Mouse (Mus musculus) embryonic facial prominence, embryonic 15.5 days (tissue): ENCODE data around the gene Pde4b. TPM values are rescaled to one million over a fixed set of nuclear protein-coding genes. Genes with fewer than 3 reads are reported as not detected.
"Not testable (repeated sequence)": the region's sequence is repeated elsewhere in the genome, so short reads cannot be mapped to it uniquely, and the experiment has no call there.

ENCODE experiments used
- ATAC-seq: fragments of 200-750 bp; cut with Nextera tagmentation; 2 replicates; pipeline ENCODE4 v1.8.0; 2017; ENCODE audit warnings: low read depth, moderate TSS enrichment; ENCODE audit not compliant: insufficient number of reproducible peaks, low FRiP score, low TSS enrichment
- H3K27ac ChIP-seq: fragments of 300-500 bp; sonication (generic); replicated peaks from 2 replicates; pipeline ENCODE4 v1.5.1; 2015; ENCODE audit warnings: mild to moderate bottlenecking, inconsistent platforms
- H3K27me3 ChIP-seq: fragments of 300-500 bp; sonication (generic); 2 replicates; pipeline ENCODE4 v1.6.1; 2015; ENCODE audit warnings: inconsistent platforms
- H3K36me3 ChIP-seq: fragments of 300-500 bp; sonication (generic); 2 replicates; pipeline ENCODE4 v1.6.1; 2015; ENCODE audit warnings: mild to moderate bottlenecking, inconsistent platforms
- H3K4me1 ChIP-seq: fragments of 300-500 bp; sonication (generic); 2 replicates; pipeline ENCODE4 v1.6.1; 2015; ENCODE audit warnings: inconsistent platforms
- H3K4me2 ChIP-seq: fragments of 300-500 bp; sonication (generic); replicated peaks from 2 replicates; pipeline ENCODE4 v1.6.1; 2015; ENCODE audit warnings: mild to moderate bottlenecking, inconsistent platforms
- H3K4me3 ChIP-seq: fragments of 300-500 bp; sonication (generic); replicated peaks from 2 replicates; pipeline ENCODE4 v1.5.1; 2015; ENCODE audit warnings: mild to moderate bottlenecking, inconsistent platforms
- H3K9ac ChIP-seq: fragments of 300-500 bp; sonication (generic); 2 replicates; pipeline ENCODE4 v1.6.1; 2015; ENCODE audit warnings: inconsistent platforms
- H3K9me3 ChIP-seq: fragments of 300-500 bp; sonication (generic); replicated peaks from 2 replicates; pipeline ENCODE4 v1.6.1; 2016; ENCODE audit warnings: inconsistent platforms
- WGBS: fragments of 180-500 bp; shearing (Covaris S2); methylation state at CpG from one replicate; pipeline ENCODE4 v1.1.7; 2015; 5-methylcytosine and 5-hydroxymethylcytosine counted together
- polyA plus RNA-seq: library from polyadenylated mRNA; unstranded; fragments of >200 nt; fragmentation: Nextera tagmentation; extraction: Ambion mirVana; gene quantifications from 2 replicates; pipeline ENCODE4 v1.2.1, GENCODE M21; 2015

The Pde4b gene
- 15.5 and 17.1 TPM in 2 replicates for polyA plus RNA-seq

DNA sequence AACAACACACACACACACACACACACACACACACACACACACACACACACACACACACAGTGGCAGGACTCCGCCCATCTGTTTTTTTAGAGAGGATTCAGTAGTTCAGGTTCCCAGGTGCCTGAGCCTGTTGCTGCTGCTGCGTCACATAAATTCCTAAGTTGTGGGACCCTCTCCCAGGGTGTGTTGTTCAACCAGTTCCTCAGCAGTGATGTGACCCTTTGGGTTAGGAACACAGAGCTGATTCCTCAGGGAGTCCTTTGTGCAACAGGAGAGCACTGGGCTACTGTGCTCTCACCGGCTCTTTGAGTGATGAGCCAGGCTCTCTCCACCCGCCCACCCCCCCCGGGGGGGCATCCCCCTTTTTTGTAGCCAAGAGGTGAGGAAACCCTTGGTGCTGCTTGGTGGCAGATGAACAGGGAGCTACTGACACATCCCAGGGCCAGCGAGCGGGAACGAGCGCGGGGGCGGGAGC lies at the start of gene Pde4b:
Pde4b (plus strand) TSS at position 453 of the 475 bp plus-strand sequence.
- Histone ChIP-seq H3K4me1 (peaks cover 14% of the 10 kb centered on the region), H3K4me3 (peak within 1 kb of the TSS; percentile 52), H3K4me2 (peak within 1 kb of the TSS; percentile 96), H3K9ac (peak within 1 kb of the TSS; percentile 35), H3K9me3 (no peaks in the 10 kb centered on the region), H3K27ac (no peak within 1 kb of the TSS), H3K27me3 (peaks cover 33% of the 10 kb centered on the region), H3K36me3 (no peaks in the 10 kb centered on the region)
- peak; percentile 34; the same call in 1 of the 2 replicates for ATAC-seq
- 4% methylated on average over 11 of the region's 11 CpGs for WGBS

DNA sequence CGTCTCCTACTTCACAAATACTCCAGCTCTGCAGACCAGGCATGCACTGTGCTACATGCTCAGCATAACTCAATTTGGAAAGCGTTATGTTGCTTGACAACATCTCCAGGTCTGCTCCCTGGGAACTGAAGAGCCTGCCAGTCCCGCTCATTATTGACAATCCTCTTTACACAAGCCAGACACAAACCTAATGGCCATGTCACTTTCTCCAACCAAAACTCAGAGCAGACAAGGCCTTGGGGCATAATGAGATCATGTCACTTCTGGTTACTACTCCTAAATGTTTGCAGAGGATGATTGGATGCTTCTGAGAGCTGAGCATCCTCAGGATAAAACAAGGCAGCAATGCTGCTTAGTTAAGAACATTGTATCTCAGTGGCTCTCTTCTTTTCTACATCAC lies 47.2 kb upstream of the Pde4b start:
- Histone ChIP-seq H3K27me3 (no peaks in the 10 kb centered on the region), H3K4me2 (no peak overlapping the region), H3K27ac (no peak overlapping the region), H3K4me3 (no peak overlapping the region), H3K9me3 (no peaks in the 10 kb centered on the region), H3K9ac (no peak overlapping the region), H3K36me3 (no peaks in the 10 kb centered on the region), H3K4me1 (no peaks in the 10 kb centered on the region)
- ATAC-seq = no peak
- 55% methylated on average over 3 of the region's 3 CpGs for WGBS

DNA sequence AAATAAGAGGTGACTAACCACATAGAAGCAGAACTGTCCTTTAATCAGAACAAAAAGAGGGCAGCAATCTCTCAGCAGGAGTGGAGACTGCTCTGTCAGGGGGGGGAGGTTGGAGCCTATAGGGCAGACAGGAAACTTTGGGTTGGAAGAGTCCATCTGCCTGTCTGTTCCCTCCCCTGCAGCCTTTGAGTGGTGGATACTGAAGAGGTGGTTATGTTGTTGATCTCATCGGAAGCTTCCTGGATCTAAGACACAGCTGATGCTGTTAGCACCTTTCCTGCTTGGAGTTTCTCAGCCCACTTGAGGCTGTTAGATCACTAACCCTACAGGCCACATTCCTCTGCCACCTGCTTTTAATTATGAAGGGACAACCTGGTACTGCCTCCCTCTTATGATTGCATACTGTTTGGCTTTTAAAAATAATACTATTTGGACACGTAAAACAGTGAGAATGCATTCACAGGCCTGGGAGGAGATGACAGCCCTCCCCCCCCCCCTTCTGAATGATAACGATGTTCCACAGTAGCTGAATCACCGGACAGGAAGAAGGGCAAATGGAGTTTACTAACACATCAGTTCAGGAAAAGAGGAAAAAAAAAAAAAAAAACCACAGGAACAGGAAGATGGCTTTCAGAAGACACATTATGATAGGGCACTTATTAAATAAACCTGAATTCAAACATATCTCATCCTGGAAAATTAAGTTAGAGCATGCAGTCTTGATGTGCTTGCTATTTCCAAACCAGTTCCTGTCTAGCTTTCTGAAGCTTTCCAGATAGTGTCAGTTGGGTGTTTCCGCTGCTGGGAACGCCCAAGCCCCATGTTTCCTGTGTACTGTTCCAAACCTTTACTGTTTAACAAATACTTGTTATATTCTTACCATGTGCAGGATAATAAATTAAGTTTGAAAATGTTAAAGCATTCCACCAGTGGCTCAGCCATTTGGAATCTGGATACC lies 41.9 kb upstream of the Pde4b start:
- Histone ChIP-seq H3K9me3 (no peaks in the 10 kb centered on the region), H3K9ac (no peak overlapping the region), H3K4me1 (no peaks in the 10 kb centered on the region), H3K27me3 (no peaks in the 10 kb centered on the region), H3K27ac (no peak overlapping the region), H3K36me3 (no peaks in the 10 kb centered on the region), H3K4me3 (no peak overlapping the region), H3K4me2 (no peak overlapping the region)
- ATAC-seq = no peak
- WGBS = 48% methylated on average over 6 of the region's 6 CpGs

GRCm38 (mm10) chr4:102049368-102049767 lies 38.0 kb upstream of the Pde4b start:
- peak; percentile 69; the same call in 1 of the 2 replicates for ATAC-seq
- H3K9ac ChIP-seq, H3K4me3 ChIP-seq, H3K27ac ChIP-seq, H3K36me3 ChIP-seq, H3K4me2 ChIP-seq, H3K9me3 ChIP-seq, H3K4me1 ChIP-seq, H3K27me3 ChIP-seq: not testable (repeated sequence)
- WGBS = 94% methylated on average over 14 of the region's 14 CpGs

DNA sequence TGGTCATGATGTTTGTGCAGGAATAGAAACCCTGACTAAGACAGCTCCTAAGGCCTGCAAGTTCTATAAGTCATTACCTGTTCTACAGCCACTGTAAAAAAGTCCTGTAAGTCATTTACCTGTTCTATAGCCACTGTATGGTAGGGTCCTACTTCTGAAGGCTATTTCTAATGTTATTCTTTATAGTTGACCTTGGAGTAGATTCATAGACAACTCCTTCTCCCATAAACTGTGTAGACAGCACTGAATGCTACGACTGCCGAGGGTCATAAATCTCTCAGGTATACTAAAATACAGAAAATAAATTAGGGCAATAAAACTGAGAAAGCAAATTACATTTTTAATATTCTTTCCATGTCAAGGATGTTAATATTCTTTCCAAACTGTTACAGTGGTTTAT lies 26.0 kb upstream of the Pde4b start:
- Histone ChIP-seq H3K27me3 (no peaks in the 10 kb centered on the region), H3K4me1 (no peaks in the 10 kb centered on the region), H3K27ac (no peak overlapping the region), H3K4me2 (no peak overlapping the region), H3K9ac (no peak overlapping the region), H3K4me3 (no peak overlapping the region), H3K9me3 (no peaks in the 10 kb centered on the region), H3K36me3 (no peaks in the 10 kb centered on the region)
- ATAC-seq = no peak
- 82% methylated on average over 2 of the region's 2 CpGs for WGBS

- no peak overlapping the region for H3K27ac ChIP-seq
- WGBS = 90% methylated on average over 2 of the region's 2 CpGs
- H3K27me3 ChIP-seq = no peaks in the 10 kb centered on the region
- H3K36me3 ChIP-seq = no peaks in the 10 kb centered on the region
- H3K9ac ChIP-seq = no peak overlapping the region
- no peaks in the 10 kb centered on the region for H3K9me3 ChIP-seq
- no peak for ATAC-seq
- no peak overlapping the region for H3K4me3 ChIP-seq
- H3K4me2 ChIP-seq = no peak overlapping the region
- no peaks in the 10 kb centered on the region for H3K4me1 ChIP-seq
Measured at GRCm38 (mm10) chr4:102069314-102069713, 18.0 kb upstream of the Pde4b start.

GRCm38 (mm10) chr4:102086336-102086735 lies 1.0 kb upstream of the Pde4b start:
- WGBS = 62% methylated on average over 4 of the region's 4 CpGs
- H3K36me3 ChIP-seq = no peaks in the 10 kb centered on the region
- no peak overlapping the region for H3K4me3 ChIP-seq
- no peak overlapping the region for H3K27ac ChIP-seq
- no peak overlapping the region for H3K4me2 ChIP-seq
- H3K4me1 ChIP-seq = peaks cover 14% of the 10 kb centered on the region
- ATAC-seq = no peak
- no peak overlapping the region for H3K9ac ChIP-seq
- H3K27me3 ChIP-seq = peaks cover 33% of the 10 kb centered on the region
- H3K9me3 ChIP-seq = no peaks in the 10 kb centered on the region

GRCm38 (mm10) chr4:102087566-102088234 lies 357 bp downstream of the Pde4b start:
- Histone ChIP-seq H3K27ac (no peak overlapping the region), H3K4me1 (peaks cover 14% of the 10 kb centered on the region), H3K4me3 (peak overlapping the region; percentile 52), H3K27me3 (peaks cover 33% of the 10 kb centered on the region), H3K4me2 (peak overlapping the region; percentile 96), H3K9ac (peak overlapping the region; percentile 35), H3K9me3 (no peaks in the 10 kb centered on the region), H3K36me3 (no peaks in the 10 kb centered on the region)
- WGBS = 1% methylated on average over 64 of the region's 64 CpGs
- ATAC-seq = peak; percentile 34

DNA sequence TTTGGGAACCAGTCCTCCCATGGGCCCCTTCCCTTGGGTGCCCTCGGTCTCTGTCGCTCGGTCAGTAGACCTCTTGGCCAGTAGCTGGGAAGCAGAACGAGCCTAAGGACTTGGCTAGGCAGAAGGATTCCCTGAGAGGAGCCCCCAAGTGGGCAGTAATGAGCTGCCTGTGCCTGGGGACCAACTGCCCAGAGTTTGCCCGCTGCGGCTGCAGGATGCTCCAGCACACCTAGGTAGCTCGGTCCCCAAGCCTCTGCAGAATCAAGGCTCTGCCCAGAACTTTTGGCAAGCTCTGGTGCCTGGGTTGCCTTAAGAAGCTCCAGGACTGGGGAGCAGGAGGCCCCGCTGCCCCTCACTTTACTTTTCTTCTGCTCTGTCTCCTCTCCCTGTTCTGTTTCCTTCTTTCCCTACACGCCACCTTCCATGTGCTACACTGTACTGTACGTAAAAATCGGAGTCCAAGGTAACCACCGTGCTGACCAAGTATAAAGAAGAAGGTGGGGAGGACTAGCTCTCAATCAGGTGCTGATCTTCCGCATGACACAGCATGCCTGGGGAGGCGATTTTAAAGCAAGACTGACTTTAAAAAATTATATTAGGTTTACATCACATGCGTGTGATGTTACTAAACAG lies 1.0 kb downstream of the Pde4b start:
- peaks cover 14% of the 10 kb centered on the region for H3K4me1 ChIP-seq
- 20% methylated on average over 15 of the region's 15 CpGs for WGBS
- H3K9me3 ChIP-seq = no peaks in the 10 kb centered on the region
- H3K4me3 ChIP-seq = peak overlapping the region; percentile 52
- no peak overlapping the region for H3K27ac ChIP-seq
- ATAC-seq = peak; percentile 47; the same call in 1 of the 2 replicates
- 0 out of 2 replicates have a peak overlapping the region, but pooled peaks have one; percentile 35 for H3K9ac ChIP-seq
- H3K36me3 ChIP-seq = no peaks in the 10 kb centered on the region
- peak overlapping the region; percentile 96 for H3K4me2 ChIP-seq
- peaks cover 33% of the 10 kb centered on the region for H3K27me3 ChIP-seq

DNA sequence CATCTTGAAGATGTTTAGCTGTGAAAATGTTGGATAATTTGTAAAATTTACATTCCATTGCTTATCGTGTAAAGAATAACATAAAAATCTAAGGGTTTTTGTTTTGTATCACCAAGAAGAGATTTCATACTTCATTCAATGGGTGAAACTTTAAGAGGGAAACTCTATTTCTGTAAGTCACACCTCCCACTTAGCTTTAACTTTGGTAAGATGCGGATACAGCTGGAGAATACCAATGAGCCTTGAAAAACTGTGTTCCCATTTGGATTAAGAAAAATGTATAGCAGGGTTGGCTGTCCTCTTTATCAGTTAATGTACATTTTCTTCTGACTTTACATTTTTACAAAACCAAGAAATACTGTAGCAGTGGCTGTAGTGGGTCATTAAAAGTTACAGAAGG lies 8.5 kb downstream of the Pde4b start:
- Histone ChIP-seq H3K36me3 (no peaks in the 10 kb centered on the region), H3K9ac (no peak overlapping the region), H3K27ac (no peak overlapping the region), H3K27me3 (no peaks in the 10 kb centered on the region), H3K9me3 (no peaks in the 10 kb centered on the region), H3K4me1 (no peaks in the 10 kb centered on the region), H3K4me2 (no peak overlapping the region), H3K4me3 (no peak overlapping the region)
- 84% methylated on average over 2 of the region's 2 CpGs for WGBS
- no peak for ATAC-seq

- Histone ChIP-seq H3K9ac (no peak overlapping the region), H3K4me2 (no peak overlapping the region), H3K4me1 (no peaks in the 10 kb centered on the region), H3K27me3 (no peaks in the 10 kb centered on the region), H3K9me3 (no peaks in the 10 kb centered on the region), H3K27ac (no peak overlapping the region), H3K4me3 (no peak overlapping the region), H3K36me3 (no peaks in the 10 kb centered on the region)
- WGBS = 73% methylated on average over 4 of the region's 4 CpGs
- ATAC-seq = no peak
Measured at GRCm38 (mm10) chr4:102102241-102102640, 14.9 kb downstream of the Pde4b start.
